Mouse (Mus musculus) thymus, adult 2 months (tissue): ENCODE data around the gene Rprm. TPM values are rescaled to one million over a fixed set of nuclear protein-coding genes. Genes with fewer than 3 reads are reported as not detected.

Experiments
- DNase-seq: peaks from one replicate; pipeline ENCODE4 v3.0.0; 2021
- H3K27ac ChIP-seq: fragments of 200-500 bp; 2 replicates; pipeline ENCODE4 v1.5.1; 2012; ENCODE audit warnings: low read length, control low read depth; ENCODE audit not compliant: control insufficient read depth, insufficient read depth
- H3K27me3 ChIP-seq: fragments of 200-500 bp; 2 replicates; pipeline ENCODE4 v1.6.1; 2012; ENCODE audit warnings: mild to moderate bottlenecking, low read length, moderate library complexity, mixed read lengths; ENCODE audit not compliant: control insufficient read depth, insufficient read depth
- H3K36me3 ChIP-seq: fragments of 200-500 bp; 2 replicates; pipeline ENCODE4 v1.6.1; 2012; ENCODE audit warnings: mild to moderate bottlenecking, low read length, moderate library complexity; ENCODE audit not compliant: control insufficient read depth, insufficient read depth
- H3K4me1 ChIP-seq: fragments of 200-500 bp; replicated peaks from 2 replicates; pipeline ENCODE4 v1.6.1; 2012; ENCODE audit warnings: low read length; ENCODE audit not compliant: control insufficient read depth, insufficient read depth
- H3K4me3 ChIP-seq: fragments of 200-500 bp; 2 replicates; pipeline ENCODE4 v1.5.1; 2012; ENCODE audit warnings: mild to moderate bottlenecking, low read length, control low read depth, moderate library complexity; ENCODE audit not compliant: control insufficient read depth, insufficient read depth
- CTCF ChIP-seq: fragments of 200-500 bp; IDR thresholded peaks from 2 replicates; pipeline ENCODE4 v1.5.1; 2012; ENCODE audit warnings: mild to moderate bottlenecking, control low read depth, low read length, moderate library complexity, borderline replicate concordance; ENCODE audit not compliant: control insufficient read depth, poor library complexity, insufficient read depth; ENCODE audit errors: extremely low read depth
- POLR2A ChIP-seq: fragments of 200-500 bp; IDR thresholded peaks from 2 replicates; pipeline ENCODE4 v1.6.1; 2012; ENCODE audit warnings: mild to moderate bottlenecking, low read length, control low read depth, moderate library complexity; ENCODE audit not compliant: control insufficient read depth, poor library complexity, insufficient read depth; ENCODE audit errors: extremely low read depth
- WGBS: fragments of 180-500 bp; shearing (Covaris S2); methylation state at CpG from one replicate; pipeline ENCODE4 v1.1.7; 2018; 5-methylcytosine and 5-hydroxymethylcytosine counted together
- polyA plus RNA-seq: library from polyadenylated mRNA; depleted of rRNA; stranded (reverse); fragments of >200 nt; gene quantifications from 2 replicates; pipeline ENCODE4 v1.2.3, GENCODE M21; 2012; rRNA removed

The Rprm gene
- 1.8 and 2.2 TPM in 2 replicates for polyA plus RNA-seq

- WGBS = 8% methylated on average over 27 of the region's 27 CpGs
- TF ChIP-seq CTCF = 0 out of 2 replicates have a peak, but pooled peaks have one; percentile 33
- no peak for TF ChIP-seq POLR2A
- Histone ChIP-seq H3K27me3 (no peaks in the 10 kb centered on the region; the same call in 1 of the 2 replicates), H3K36me3 (no peaks in the 10 kb centered on the region), H3K4me1 (peaks cover 3% of the 10 kb centered on the region; the same call in 1 of the 2 replicates), H3K4me3 (no peak within 1 kb of the TSS), H3K27ac (no peak within 1 kb of the TSS)
- peak; percentile 28 for DNase-seq
Measured at GRCm38 (mm10) chr2:54085430-54086087, at the start of gene Rprm. Rprm (minus strand) TSS chr2:54085552.

- no peak overlapping the region for H3K4me3 ChIP-seq
- TF ChIP-seq CTCF (no peak), POLR2A (no peak)
- no peaks in the 10 kb centered on the region for H3K36me3 ChIP-seq
- H3K27me3 ChIP-seq = no peaks in the 10 kb centered on the region
- H3K4me1 ChIP-seq = no peaks in the 10 kb centered on the region
- DNase-seq = no peak
- WGBS = 78% methylated on average over 6 of the region's 6 CpGs
- H3K27ac ChIP-seq = no peak overlapping the region
Measured at GRCm38 (mm10) chr2:54119305-54119704, 34.0 kb upstream of the Rprm start.

- Histone ChIP-seq H3K27me3 (no peaks in the 10 kb centered on the region), H3K27ac (no peak overlapping the region), H3K36me3 (no peaks in the 10 kb centered on the region), H3K4me1 (no peaks in the 10 kb centered on the region), H3K4me3 (no peak overlapping the region)
- TF ChIP-seq CTCF (no peak), POLR2A (no peak)
- WGBS = 30% methylated on average over 3 of the region's 3 CpGs
- no peak for DNase-seq
Measured at GRCm38 (mm10) chr2:54118881-54119280, 33.5 kb upstream of the Rprm start.

- 49% methylated on average over 2 of the region's 2 CpGs for WGBS
- H3K4me3 ChIP-seq = no peak overlapping the region
- TF ChIP-seq CTCF (no peak), POLR2A (no peak)
- no peak for DNase-seq
- no peak overlapping the region for H3K27ac ChIP-seq
- H3K27me3 ChIP-seq = no peaks in the 10 kb centered on the region
- no peaks in the 10 kb centered on the region for H3K4me1 ChIP-seq
- no peaks in the 10 kb centered on the region for H3K36me3 ChIP-seq
Measured at GRCm38 (mm10) chr2:54111294-54111693, 25.9 kb upstream of the Rprm start.

GRCm38 (mm10) chr2:54106232-54106726 is 20.9 kb upstream of the Rprm start:
- TF ChIP-seq POLR2A (no peak), CTCF (no peak)
- Histone ChIP-seq H3K4me1 (no peaks in the 10 kb centered on the region), H3K4me3 (no peak overlapping the region), H3K36me3 (no peaks in the 10 kb centered on the region), H3K27ac (no peak overlapping the region), H3K27me3 (no peaks in the 10 kb centered on the region)
- 63% methylated on average over 1 of the region's 1 CpGs for WGBS
- DNase-seq = no peak

- no peaks in the 10 kb centered on the region for H3K36me3 ChIP-seq
- no peaks in the 10 kb centered on the region for H3K27me3 ChIP-seq
- H3K4me1 ChIP-seq = no peaks in the 10 kb centered on the region
- H3K4me3 ChIP-seq = no peak overlapping the region
- no peak overlapping the region for H3K27ac ChIP-seq
- no peak for DNase-seq
- WGBS = 72% methylated on average over 1 of the region's 1 CpGs
- TF ChIP-seq CTCF = no peak
- TF ChIP-seq POLR2A = no peak
Measured at GRCm38 (mm10) chr2:54099939-54100338, 14.6 kb upstream of the Rprm start.

GRCm38 (mm10) chr2:54092616-54093015 is 7.3 kb upstream of the Rprm start:
- no peak for DNase-seq
- WGBS = 92% methylated on average over 3 of the region's 3 CpGs
- no peaks in the 10 kb centered on the region for H3K36me3 ChIP-seq
- H3K27me3 ChIP-seq = no peaks in the 10 kb centered on the region
- H3K4me3 ChIP-seq = no peak overlapping the region
- TF ChIP-seq POLR2A = no peak
- no peaks in the 10 kb centered on the region for H3K4me1 ChIP-seq
- no peak overlapping the region for H3K27ac ChIP-seq
